ENCODE assay signal across 18 mouse cellular contexts in genomic region chr10:72002875-72003720, GRCm38 (mm10).
DNase-seq lines count a peak whose midpoint lies in the region; ATAC-seq lines count a peak whose summit lies in the region.
"Had no signal": no experiment of that assay in that cellular context is flagged by ENCODE, and none has a peak within 500 bp of the region (broad histone marks: within the 10 kb centered on the region; RNA-seq: fewer than 3 reads in every experiment).

No protein-coding gene starts in this region.

- H3K27ac ChIP-seq in forebrain, embryonic 13.5 days: no peak overlapping the region
- H3K27ac ChIP-seq: embryonic facial prominence, embryonic 10.5 days; heart, embryonic 13.5 days; limb, embryonic 13.5 days; liver, embryonic 14.5 days; neural tube, embryonic 12.5 days; stomach, embryonic 15.5 days had no signal

- H3K4me1 ChIP-seq in forebrain, embryonic 13.5 days: no peaks in the 10 kb centered on the region
- H3K4me1 ChIP-seq: embryonic facial prominence, embryonic 10.5 days; heart, embryonic 13.5 days; limb, embryonic 13.5 days; megakaryocyte, embryonic 14.5 days; neural tube, embryonic 12.5 days; stomach, embryonic 15.5 days had no signal

- no peaks in the 10 kb centered on the region for H3K36me3 ChIP-seq in forebrain, embryonic 13.5 days (ENCODE audit: poor library complexity, severe bottlenecking)
- H3K36me3 ChIP-seq: embryonic facial prominence, embryonic 10.5 days; heart, embryonic 13.5 days; limb, embryonic 13.5 days; neural tube, embryonic 12.5 days; stomach, embryonic 15.5 days had no signal

- no peak overlapping the region for H3K9ac ChIP-seq in forebrain, embryonic 13.5 days
- H3K9ac ChIP-seq: heart, embryonic 13.5 days; limb, embryonic 13.5 days; liver, embryonic 14.5 days; neural tube, embryonic 12.5 days; stomach, embryonic 15.5 days had no signal

- H3K4me3 ChIP-seq in forebrain, embryonic 13.5 days: no peak overlapping the region
- H3K4me3 ChIP-seq: embryonic facial prominence, embryonic 10.5 days; heart, embryonic 13.5 days; limb, embryonic 13.5 days; megakaryocyte, embryonic 14.5 days; neural tube, embryonic 12.5 days; stomach, embryonic 15.5 days had no signal

- peak; percentile 73; the same call in 1 of the 2 replicates for ATAC-seq in forebrain, embryonic 13.5 days

- no peaks in the 10 kb centered on the region for H3K9me3 ChIP-seq in forebrain, embryonic 13.5 days (replicated peaks)
- H3K9me3 ChIP-seq: embryonic facial prominence, embryonic 10.5 days; heart, embryonic 13.5 days; limb, embryonic 13.5 days; neural tube, embryonic 12.5 days; stomach, embryonic 15.5 days had no signal

- peak; percentile 27 to 39 for DNase-seq in left cerebral cortex, postnatal 14 days (ENCODE audit: low spot score in 2 of 2)
- no peak for DNase-seq in left cerebral cortex, adult 11 months (ENCODE audit: low spot score)
- DNase-seq in retina, embryonic 14.5 days (ENCODE audit: low spot score): peak; percentile 50
- peak; percentile 8 for DNase-seq in right cerebral cortex, postnatal 4 days
- DNase-seq in lung, postnatal 10 days: no peak
- no peak for DNase-seq in thymus, postnatal 36 days
- DNase-seq: cerebellum, postnatal 25 days; heart, postnatal 4 days; layer of hippocampus, postnatal 36 days; spleen, adult 18-20 months had no signal

- intact Hi-C loops in left cerebral cortex, postnatal 14 days (cut with DNase I): no loop called here

- WGBS in forebrain, embryonic 13.5 days: 47% methylated on average over 9 of the region's 9 CpGs

- no peak overlapping the region for H3K4me2 ChIP-seq in forebrain, embryonic 13.5 days
- H3K4me2 ChIP-seq: heart, embryonic 13.5 days; limb, embryonic 13.5 days; neural tube, embryonic 12.5 days; stomach, embryonic 15.5 days had no signal

- H3K27me3 ChIP-seq in forebrain, embryonic 13.5 days: peaks cover 11% of the 10 kb centered on the region
- H3K27me3 ChIP-seq: heart, embryonic 13.5 days; limb, embryonic 13.5 days; megakaryocyte, embryonic 14.5 days; neural tube, embryonic 12.5 days; stomach, embryonic 15.5 days had no signal

Comparison
In these comparisons a context has a peak if more than half of its experiments do, and no peak if none do; other contexts are left out.
1. DNase-seq: peak in left cerebral cortex, postnatal 14 days (2 of 2), retina, embryonic 14.5 days (single experiment) and right cerebral cortex, postnatal 4 days (single experiment); none in left cerebral cortex, adult 11 months (single experiment), lung, postnatal 10 days (single experiment) and thymus, postnatal 36 days (0 of 2).